In the genomic region with DNA sequence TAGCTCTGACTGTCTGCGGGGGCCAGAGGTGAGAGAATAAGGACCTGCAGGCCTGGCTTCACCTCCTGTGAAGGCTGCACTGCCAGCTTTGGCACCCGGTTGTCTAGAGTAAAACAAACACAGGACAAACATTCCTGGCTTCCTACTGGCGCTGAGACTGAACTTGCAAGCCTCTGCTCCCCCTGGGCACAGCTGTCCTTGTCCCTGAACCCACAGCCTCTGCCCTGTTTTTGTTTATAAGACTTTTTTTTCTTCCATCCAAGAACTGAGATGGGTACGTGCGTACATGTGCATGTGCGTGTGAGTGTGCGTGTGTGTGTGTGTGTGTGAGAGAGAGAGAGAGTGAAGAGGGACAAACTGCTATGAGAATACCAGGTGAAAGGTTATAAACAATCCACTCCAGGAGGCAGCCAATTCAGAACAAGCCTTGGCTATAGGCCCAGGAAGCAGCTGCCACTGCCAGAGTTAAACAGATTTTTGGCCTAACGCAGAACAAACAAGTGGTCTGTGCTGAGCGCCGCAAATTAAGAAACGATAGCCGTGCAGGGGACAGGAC, we compare ENCODE assay signal across 8 mouse cellular contexts. TPM values are rescaled to one million over a fixed set of nuclear protein-coding genes. Genes with fewer than 3 reads are reported as not detected.
DNase-seq lines count a peak whose midpoint lies in the region.
"Had no signal": no experiment of that assay in that cellular context is flagged by ENCODE, and none has a peak within 500 bp of the region (broad histone marks: within the 10 kb centered on the region; RNA-seq: fewer than 3 reads in every experiment).

No protein-coding gene starts in this region.

- no peaks in the 10 kb centered on the region for H3K27me3 ChIP-seq in forebrain, embryonic 10.5 days (ENCODE audit: poor library complexity, severe bottlenecking)
- H3K27me3 ChIP-seq: megakaryocyte, embryonic 14.5 days had no signal

- peaks cover 11% of the 10 kb centered on the region for H3K36me3 ChIP-seq in forebrain, embryonic 10.5 days (replicated peaks)

- H3K9me3 ChIP-seq in forebrain, embryonic 10.5 days, result no peaks in the 10 kb centered on the region
- H3K9me3 ChIP-seq: megakaryocyte, embryonic 14.5 days had no signal

- intact Hi-C loops in heart, postnatal 10 days (cut with DNase I), result no loop called here

- peak overlapping the region; percentile 63 for H3K27ac ChIP-seq in forebrain, embryonic 10.5 days

- 61% methylated on average over 12 of the region's 12 CpGs for WGBS in forebrain, embryonic 10.5 days

- H3K4me3 ChIP-seq in forebrain, embryonic 10.5 days, result no peak overlapping the region
- H3K4me3 ChIP-seq: megakaryocyte, embryonic 14.5 days had no signal

- peak; percentile 52 for DNase-seq in thymus, postnatal 14 days
- no peak for DNase-seq in thymus, postnatal 10 days (ENCODE audit: low spot score in 2 of 2)
- no peak for DNase-seq in forebrain, embryonic 10.5 days (ENCODE audit: extremely low spot score, low spot score)
- peak; percentile 94 for DNase-seq in heart, postnatal 10 days
- DNase-seq in kidney, postnatal 4 days, result peak; percentile 76 to 81
- peak; percentile 94 for DNase-seq in lung, postnatal 25 days (ENCODE audit: low spot score)
- DNase-seq in thymus, postnatal 4 days, result peak; percentile 57

- H3K4me1 ChIP-seq in forebrain, embryonic 10.5 days, result peaks cover 57% of the 10 kb centered on the region

RNA-seq across cellular contexts. Expression of a gene that starts 2.6 kb away (rescaled TPM):
- 26.8 and 27.9 TPM in 2 replicates for polyA plus RNA-seq in forebrain, embryonic 10.5 days (2016; fragmentation: Nextera tagmentation; extraction: Ambion mirVana)
- total RNA-seq in heart, postnatal 10 days (2021), result 1,000 to 10,000 TPM in 1 of 2 experiments, 100 to 1,000 TPM in 1; 618 to 1,152 TPM

RNA-seq across cellular contexts. Expression of a gene that starts 21.7 kb away (rescaled TPM):
- 0.66 and 1.6 TPM in 2 replicates for polyA plus RNA-seq in forebrain, embryonic 10.5 days (2016; fragmentation: Nextera tagmentation; extraction: Ambion mirVana)
- total RNA-seq in heart, postnatal 10 days (2021), result 1 to 10 TPM; 4.9 to 5.3 TPM

RNA-seq across cellular contexts. Expression of a gene that starts 30.1 kb away (rescaled TPM):
- 1.6 and 1.8 TPM in 2 replicates for polyA plus RNA-seq in forebrain, embryonic 10.5 days (2016; fragmentation: Nextera tagmentation; extraction: Ambion mirVana)
- 100 to 1,000 TPM; 149 to 172 TPM for total RNA-seq in heart, postnatal 10 days (2021)

RNA-seq across cellular contexts. Expression of a gene that starts 38.9 kb away (rescaled TPM):
- 23.8 and 27.3 TPM in 2 replicates for polyA plus RNA-seq in forebrain, embryonic 10.5 days (2016; fragmentation: Nextera tagmentation; extraction: Ambion mirVana)
- total RNA-seq in heart, postnatal 10 days (2021), result 10 to 100 TPM; 24.3 to 30.9 TPM

RNA-seq across cellular contexts. Expression of a gene that starts 41.3 kb away (rescaled TPM):
- 1.2 TPM in 2 replicates for polyA plus RNA-seq in forebrain, embryonic 10.5 days (2016; fragmentation: Nextera tagmentation; extraction: Ambion mirVana)
- total RNA-seq in heart, postnatal 10 days (2021), result 1 to 10 TPM; 2.0 to 5.5 TPM

Comparison
In these comparisons a context has a peak if more than half of its experiments do, and no peak if none do; other contexts are left out.
1. DNase-seq: peak in thymus, postnatal 14 days (single experiment), heart, postnatal 10 days (2 of 2), kidney, postnatal 4 days (2 of 2), lung, postnatal 25 days (single experiment) and thymus, postnatal 4 days (single experiment); none in thymus, postnatal 10 days (0 of 2) and forebrain, embryonic 10.5 days (single experiment).